Mouse (Mus musculus) lung, embryonic 16.5 days (tissue): Measurements from ENCODE around the gene Slc39a3. TPM values are rescaled to one million over a fixed set of nuclear protein-coding genes. Genes with fewer than 3 reads are reported as not detected.

Experiments
- ATAC-seq: fragments of 200-750 bp; cut with Nextera tagmentation; 2 replicates; pipeline ENCODE4 v1.8.0; 2017; ENCODE audit warnings: low read depth, mild to moderate bottlenecking, moderate library complexity
- H3K27ac ChIP-seq: fragments of 300-500 bp; sonication (generic); 2 replicates; pipeline ENCODE4 v1.5.1; 2014; ENCODE audit warnings: mild to moderate bottlenecking, control low read depth, low read length
- H3K27me3 ChIP-seq: fragments of 300-500 bp; sonication (generic); 2 replicates; pipeline ENCODE4 v1.6.1; 2014; ENCODE audit warnings: low read depth, low read length, mixed read lengths; ENCODE audit not compliant: control insufficient read depth, insufficient read depth
- H3K36me3 ChIP-seq: fragments of 300-500 bp; sonication (generic); 2 replicates; pipeline ENCODE4 v1.6.1; 2014; ENCODE audit warnings: low read length; ENCODE audit not compliant: control insufficient read depth, insufficient read depth
- H3K4me1 ChIP-seq: fragments of 300-500 bp; sonication (generic); replicated peaks from 2 replicates; pipeline ENCODE4 v1.6.1; 2014; ENCODE audit warnings: low read length, mixed read lengths; ENCODE audit not compliant: control insufficient read depth, insufficient read depth
- H3K4me2 ChIP-seq: fragments of 300-500 bp; sonication (generic); 2 replicates; pipeline ENCODE4 v1.6.1; 2014; ENCODE audit warnings: low read depth, low read length, control low read depth
- H3K4me3 ChIP-seq: fragments of 300-500 bp; sonication (generic); 2 replicates; pipeline ENCODE4 v1.5.1; 2014; ENCODE audit warnings: mild to moderate bottlenecking, low read length, control low read depth
- H3K9ac ChIP-seq: fragments of 300-500 bp; sonication (generic); 2 replicates; pipeline ENCODE4 v1.6.1; 2014; ENCODE audit warnings: low read length, control low read depth
- H3K9me3 ChIP-seq: fragments of 300-500 bp; sonication (generic); 2 replicates; pipeline ENCODE4 v1.6.1; 2016; ENCODE audit warnings: low read length; ENCODE audit not compliant: control insufficient read depth
- WGBS: fragments of 180-500 bp; shearing (Covaris S2); extraction: QIAGEN DNeasy Blood & Tissue Kit; methylation state at CpG from one replicate; pipeline ENCODE4 v1.1.7; 2014; 5-methylcytosine and 5-hydroxymethylcytosine counted together
- polyA plus RNA-seq: library from polyadenylated mRNA; unstranded; fragments of >200 nt; fragmentation: Nextera tagmentation; extraction: Ambion mirVana; gene quantifications from 2 replicates; pipeline ENCODE4 v1.2.1, GENCODE M21; 2015

Gene Slc39a3
- polyA plus RNA-seq, 1 experiment from 2014 or later: 19.4 TPM

GRCm38 (mm10) chr10:80982381-80982780, 54.8 kb downstream of the Slc39a3 start:
- no peak for ATAC-seq
- WGBS: 58% methylated on average over 4 of the region's 4 CpGs

GRCm38 (mm10) chr10:80981564-80982112, 55.6 kb downstream of the Slc39a3 start:
- Histone ChIP-seq H3K27ac (no peak overlapping the region), H3K4me2 (no peak overlapping the region), H3K4me1 (peaks cover 6% of the 10 kb centered on the region), H3K9me3 (no peaks in the 10 kb centered on the region), H3K36me3 (no peaks in the 10 kb centered on the region), H3K27me3 (peaks cover 14% of the 10 kb centered on the region), H3K9ac (no peak overlapping the region), H3K4me3 (no peak overlapping the region)
- WGBS: 50% methylated on average over 7 of the region's 7 CpGs
- no peak for ATAC-seq

More at GRCm38 (mm10) chr10:80982381-80982780, 54.8 kb downstream of the Slc39a3 start:
- Histone ChIP-seq H3K9me3 (no peaks in the 10 kb centered on the region), H3K36me3 (no peaks in the 10 kb centered on the region), H3K27ac (no peak overlapping the region), H3K4me2 (no peak overlapping the region), H3K4me1 (peaks cover 6% of the 10 kb centered on the region), H3K27me3 (peaks cover 17% of the 10 kb centered on the region), H3K4me3 (no peak overlapping the region), H3K9ac (no peak overlapping the region)

Other genes with a start within 250 kb of the Slc39a3 start
- gene Sf3a2, start 239.2 kb downstream of the Slc39a3 start, polyA plus RNA-seq: 60.9 and 75.7 TPM in 2 replicates
- gene Plekhj1, start 238.8 kb downstream of the Slc39a3 start, polyA plus RNA-seq: 92.7 and 100 TPM in 2 replicates
- 0.13 TPM in 1 of 2 replicates, not detected in the other for gene Amh, start 232.2 kb downstream of the Slc39a3 start, polyA plus RNA-seq
- 1.3 and 2.6 TPM in 2 replicates for gene Jsrp1, start 223.9 kb downstream of the Slc39a3 start, polyA plus RNA-seq
- gene Oaz1, start 210.8 kb downstream of the Slc39a3 start, polyA plus RNA-seq: 1,799 and 1,972 TPM in 2 replicates
- 0.15 and 0.44 TPM in 2 replicates for gene Lingo3, start 193.4 kb downstream of the Slc39a3 start, polyA plus RNA-seq
- 193 and 234 TPM in 2 replicates for gene Lsm7, start 182.2 kb downstream of the Slc39a3 start, polyA plus RNA-seq
- gene Sppl2b, start 182.2 kb downstream of the Slc39a3 start, polyA plus RNA-seq: 43.0 and 43.2 TPM in 2 replicates
- 0.08 TPM in 1 of 2 replicates, not detected in the other for gene Tmprss9, start 165.6 kb downstream of the Slc39a3 start, polyA plus RNA-seq
- 284 and 297 TPM in 2 replicates for gene Timm13, start 136.5 kb downstream of the Slc39a3 start, polyA plus RNA-seq
- 52.6 and 52.7 TPM in 2 replicates for gene Lmnb2, start 119.2 kb downstream of the Slc39a3 start, polyA plus RNA-seq
- 57.3 and 63.6 TPM in 2 replicates for gene Gadd45b, start 107.4 kb downstream of the Slc39a3 start, polyA plus RNA-seq
- 5.1 and 5.7 TPM in 2 replicates for gene Gng7, start 22.5 kb downstream of the Slc39a3 start, polyA plus RNA-seq
- 0.11 and 0.72 TPM in 2 replicates for gene Diras1, start 11.8 kb downstream of the Slc39a3 start, polyA plus RNA-seq
- 183 and 187 TPM in 2 replicates for gene Sgta, start 22.8 kb upstream of the Slc39a3 start, polyA plus RNA-seq
- 44.2 and 45.0 TPM in 2 replicates for gene Thop1, start 32.6 kb upstream of the Slc39a3 start, polyA plus RNA-seq
- gene Creb3l3, start 61.4 kb upstream of the Slc39a3 start, polyA plus RNA-seq: 0.34 and 1.0 TPM in 2 replicates
- 144 and 151 TPM in 2 replicates for gene Map2k2, start 68.5 kb upstream of the Slc39a3 start, polyA plus RNA-seq
- gene Zbtb7a, start 97.8 kb upstream of the Slc39a3 start, polyA plus RNA-seq: 31.5 and 31.6 TPM in 2 replicates
- gene Pias4, start 130.5 kb upstream of the Slc39a3 start, polyA plus RNA-seq: 35.5 and 41.8 TPM in 2 replicates
- 589 and 620 TPM in 2 replicates for gene Eef2, start 139.2 kb upstream of the Slc39a3 start, polyA plus RNA-seq
- gene Dapk3, start 145.6 kb upstream of the Slc39a3 start, polyA plus RNA-seq: 37.5 and 40.5 TPM in 2 replicates
- not detected in 2 replicates for gene 4930442H23Rik, start 146.4 kb upstream of the Slc39a3 start, polyA plus RNA-seq
- 0.11 and 0.31 TPM in 2 replicates for gene Nmrk2, start 164.6 kb upstream of the Slc39a3 start, polyA plus RNA-seq
- 0.36 and 0.39 TPM in 2 replicates for gene Atcay, start 193.4 kb upstream of the Slc39a3 start, polyA plus RNA-seq
- gene Zfr2, start 195.7 kb upstream of the Slc39a3 start, polyA plus RNA-seq: 5.0 and 6.0 TPM in 2 replicates
- gene Matk, start 215.5 kb upstream of the Slc39a3 start, polyA plus RNA-seq: 2.9 and 3.5 TPM in 2 replicates
- 202 and 210 TPM in 2 replicates for gene Mrpl54, start 229.5 kb upstream of the Slc39a3 start, polyA plus RNA-seq
- 61.2 and 69.2 TPM in 2 replicates for gene Apba3, start 229.5 kb upstream of the Slc39a3 start, polyA plus RNA-seq